Mouse (Mus musculus) megakaryocyte, embryonic 14.5 days (primary cell): ENCODE measurements around the gene Srebf1.

Experiments
- FLI1 ChIP-seq: IDR thresholded peaks from 2 replicates; pipeline ENCODE4 v1.6.1; 2012; ENCODE audit warnings: low read length, inconsistent platforms, mixed read lengths
- GATA1 ChIP-seq: IDR thresholded peaks from 3 replicates; pipeline ENCODE4 v1.6.1; 2012; ENCODE audit warnings: mixed read lengths, low read length, inconsistent platforms, borderline replicate concordance

- TF ChIP-seq FLI1 (no peak), GATA1 (no peak)
Measured at GRCm38 (mm10) chr11:60255181-60255580, 32.8 kb upstream of the Srebf1 start.
